Mouse (Mus musculus) liver, embryonic 13.5 days (tissue): Measurements from ENCODE around the gene Tff2. TPM values are rescaled to one million over a fixed set of nuclear protein-coding genes. Genes with fewer than 3 reads are reported as not detected.

Experiments
- ATAC-seq: fragments of 200-750 bp; cut with Nextera tagmentation; 2 replicates; pipeline ENCODE4 v1.8.0; 2017; ENCODE audit warnings: low read depth, mild to moderate bottlenecking, moderate number of reproducible peaks, moderate library complexity
- DNase-seq: peaks from one replicate; pipeline ENCODE4 v3.0.0; 2022
- H3K27ac ChIP-seq: fragments of 300-500 bp; sonication (generic); 2 replicates; pipeline ENCODE4 v1.5.1; 2015; ENCODE audit warnings: moderate library complexity, mild to moderate bottlenecking, inconsistent platforms
- H3K27me3 ChIP-seq: fragments of 300-500 bp; sonication (generic); 2 replicates; pipeline ENCODE4 v1.6.1; 2015; ENCODE audit warnings: mild to moderate bottlenecking, inconsistent platforms
- H3K36me3 ChIP-seq: fragments of 300-500 bp; sonication (generic); 2 replicates; pipeline ENCODE4 v1.6.1; 2015; ENCODE audit warnings: mild to moderate bottlenecking, inconsistent platforms
- H3K4me1 ChIP-seq: fragments of 300-500 bp; sonication (generic); replicated peaks from 2 replicates; pipeline ENCODE4 v1.6.1; 2015; ENCODE audit warnings: inconsistent platforms
- H3K4me2 ChIP-seq: fragments of 300-500 bp; sonication (generic); 2 replicates; pipeline ENCODE4 v1.6.1; 2015; ENCODE audit warnings: inconsistent platforms, mild to moderate bottlenecking, moderate library complexity
- H3K4me3 ChIP-seq: fragments of 300-500 bp; sonication (generic); replicated peaks from 2 replicates; pipeline ENCODE4 v1.5.1; 2015; ENCODE audit warnings: mild to moderate bottlenecking, inconsistent platforms
- H3K9ac ChIP-seq: fragments of 300-500 bp; sonication (generic); 2 replicates; pipeline ENCODE4 v1.6.1; 2015; ENCODE audit warnings: mild to moderate bottlenecking, inconsistent platforms
- H3K9me3 ChIP-seq: fragments of 300-500 bp; sonication (generic); replicated peaks from 2 replicates; pipeline ENCODE4 v1.6.1; 2016; ENCODE audit warnings: inconsistent platforms
- WGBS: fragments of 180-500 bp; shearing (Covaris S2); methylation state at CpG from one replicate; pipeline ENCODE4 v1.1.7; 2015; ENCODE audit not compliant: insufficient replicate concordance; 5-methylcytosine and 5-hydroxymethylcytosine counted together
- polyA plus RNA-seq: library from polyadenylated mRNA; unstranded; fragments of >200 nt; fragmentation: Nextera tagmentation; extraction: Ambion mirVana; gene quantifications from 2 replicates; pipeline ENCODE4 v1.2.1, GENCODE M21; 2015

Tff2 gene
- polyA plus RNA-seq, 1 experiment from 2014 or later: not detected

DNA sequence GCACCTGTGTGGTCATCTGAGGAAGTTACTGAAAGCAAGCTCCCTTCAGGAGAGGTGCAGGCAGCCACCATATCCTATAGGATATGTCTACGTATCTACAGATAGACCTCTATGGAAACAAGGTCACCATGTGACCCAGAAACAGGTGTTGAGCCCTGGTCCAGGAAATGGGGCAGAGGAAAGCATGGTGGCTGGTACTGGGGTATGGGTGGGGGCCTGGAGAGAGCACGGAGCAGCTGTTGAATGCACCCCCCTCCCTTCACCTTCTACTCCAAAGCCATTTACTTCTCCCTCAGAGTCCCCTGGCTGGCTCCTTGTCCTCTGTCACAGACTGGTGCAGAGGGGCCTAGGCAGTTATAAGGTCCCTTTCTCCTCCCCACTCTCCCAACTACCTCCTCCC is 19.7 kb upstream of the Tff2 start:
- no peak for DNase-seq
- no peak overlapping the region for H3K9ac ChIP-seq
- no peaks in the 10 kb centered on the region for H3K4me1 ChIP-seq
- H3K27me3 ChIP-seq: no peaks in the 10 kb centered on the region
- H3K36me3 ChIP-seq: no peaks in the 10 kb centered on the region
- WGBS: 54% methylated on average over 2 of the region's 2 CpGs
- no peak for ATAC-seq
- no peak overlapping the region for H3K4me2 ChIP-seq
- H3K27ac ChIP-seq: no peak overlapping the region
- H3K9me3 ChIP-seq: no peaks in the 10 kb centered on the region
- H3K4me3 ChIP-seq: no peak overlapping the region

DNA sequence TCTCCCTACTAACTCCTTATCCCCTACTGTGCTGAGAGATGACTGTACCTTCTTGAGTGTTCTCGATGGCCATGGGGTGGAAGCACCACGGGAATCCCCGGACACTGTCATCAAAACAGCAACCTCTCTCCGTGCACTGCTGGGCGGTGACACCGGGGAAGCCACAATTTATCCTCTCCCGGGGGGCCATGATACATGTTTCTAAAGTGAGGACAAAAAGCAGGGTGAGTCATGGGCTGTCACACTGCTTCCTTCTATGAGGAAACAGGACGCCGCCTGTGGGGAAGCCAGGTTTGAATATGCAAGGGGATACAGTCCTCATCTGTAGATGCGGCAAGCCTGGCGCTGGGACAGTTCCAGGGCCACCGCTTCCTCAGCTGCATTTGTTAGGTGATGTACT is 18.5 kb upstream of the Tff2 start:
- ATAC-seq: no peak
- no peaks in the 10 kb centered on the region for H3K9me3 ChIP-seq
- 51% methylated on average over 12 of the region's 12 CpGs for WGBS

DNA sequence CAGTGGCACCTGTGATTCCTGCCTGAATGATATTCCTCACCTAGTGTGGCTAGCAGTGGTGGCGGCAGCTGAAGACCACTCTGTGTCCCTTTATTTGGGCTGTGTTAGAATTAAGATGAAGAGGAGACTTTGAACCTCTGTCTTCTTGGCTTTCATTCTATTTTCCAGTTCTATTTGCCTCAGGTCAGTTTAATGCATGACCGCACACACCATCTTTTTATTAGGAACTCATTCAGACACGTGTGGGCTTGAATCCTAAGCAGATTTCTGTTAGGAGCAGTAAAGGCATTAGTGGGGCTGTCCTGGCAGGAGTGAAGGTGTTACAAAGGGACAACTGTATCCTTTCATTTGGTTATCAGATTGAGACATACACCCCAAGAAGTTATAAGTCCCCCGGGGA is 16.2 kb upstream of the Tff2 start:
- no peaks in the 10 kb centered on the region for H3K9me3 ChIP-seq
- no peak for DNase-seq
- H3K27ac ChIP-seq: no peak overlapping the region
- no peak overlapping the region for H3K4me2 ChIP-seq
- 71% methylated on average over 4 of the region's 4 CpGs for WGBS
- no peaks in the 10 kb centered on the region for H3K36me3 ChIP-seq
- no peaks in the 10 kb centered on the region for H3K27me3 ChIP-seq
- no peak overlapping the region for H3K9ac ChIP-seq
- ATAC-seq: no peak
- no peaks in the 10 kb centered on the region for H3K4me1 ChIP-seq
- H3K4me3 ChIP-seq: no peak overlapping the region

More for the DNA sequence above, 18.5 kb upstream of the Tff2 start:
- H3K4me1 ChIP-seq: no peaks in the 10 kb centered on the region
- H3K27ac ChIP-seq: no peak overlapping the region
- H3K4me2 ChIP-seq: no peak overlapping the region
- no peak overlapping the region for H3K4me3 ChIP-seq
- no peak overlapping the region for H3K9ac ChIP-seq
- H3K27me3 ChIP-seq: no peaks in the 10 kb centered on the region
- no peaks in the 10 kb centered on the region for H3K36me3 ChIP-seq
- DNase-seq: no peak

DNA sequence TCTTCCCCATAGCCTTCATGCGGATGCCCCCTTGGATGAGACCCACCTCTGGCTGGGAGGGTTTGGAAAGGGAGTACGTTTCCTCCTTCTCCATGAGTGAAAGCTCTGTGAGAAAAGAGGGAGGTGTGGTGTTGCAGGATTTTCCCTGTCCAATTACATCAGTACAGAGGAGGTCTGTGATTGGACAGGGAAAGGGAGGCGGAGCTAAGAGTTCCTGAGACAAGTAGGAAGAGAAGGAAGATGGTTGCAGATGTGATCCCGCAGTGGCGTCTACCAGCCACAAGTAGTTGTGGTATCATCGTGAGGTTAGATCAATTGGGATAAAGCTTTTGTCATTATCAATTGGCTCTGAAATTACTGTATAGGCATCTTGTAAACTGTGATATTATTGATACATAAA is 13.8 kb upstream of the Tff2 start:
- no peak overlapping the region for H3K4me2 ChIP-seq
- no peaks in the 10 kb centered on the region for H3K27me3 ChIP-seq
- WGBS: 74% methylated on average over 6 of the region's 6 CpGs
- H3K36me3 ChIP-seq: no peaks in the 10 kb centered on the region
- no peak overlapping the region for H3K9ac ChIP-seq
- H3K27ac ChIP-seq: no peak overlapping the region
- ATAC-seq (no peak), DNase-seq (no peak)
- no peak overlapping the region for H3K4me3 ChIP-seq
- no peaks in the 10 kb centered on the region; the same call in 1 of the 2 replicates for H3K4me1 ChIP-seq
- no peaks in the 10 kb centered on the region for H3K9me3 ChIP-seq

DNA sequence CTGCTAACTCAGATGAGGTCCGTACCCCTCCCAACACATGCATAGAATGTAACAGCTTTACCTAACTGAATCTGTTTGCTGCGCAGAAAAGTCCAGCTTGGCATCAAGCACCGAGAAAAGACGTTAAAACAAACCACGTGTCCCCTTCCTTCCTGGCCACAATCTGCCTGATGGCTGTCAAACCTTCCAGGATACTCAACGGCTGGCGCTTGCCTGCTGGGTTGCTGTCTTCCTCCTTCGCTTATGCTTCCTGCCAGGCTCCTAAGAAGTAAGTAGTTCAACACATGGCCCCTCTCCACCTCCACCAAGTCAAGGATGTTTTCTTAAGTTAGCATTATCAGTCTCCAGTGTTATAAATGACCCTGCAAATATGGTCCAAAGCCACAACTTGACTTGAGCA is 9.7 kb upstream of the Tff2 start:
- H3K36me3 ChIP-seq: no peaks in the 10 kb centered on the region
- ATAC-seq: no peak
- H3K9me3 ChIP-seq: no peaks in the 10 kb centered on the region
- no peak overlapping the region for H3K4me2 ChIP-seq
- H3K4me3 ChIP-seq: no peak overlapping the region
- no peak for DNase-seq
- H3K27me3 ChIP-seq: no peaks in the 10 kb centered on the region
- no peak overlapping the region for H3K9ac ChIP-seq
- no peaks in the 10 kb centered on the region; the same call in 1 of the 2 replicates for H3K4me1 ChIP-seq
- 15% methylated on average over 8 of the region's 8 CpGs for WGBS
- 0 out of 2 replicates have a peak overlapping the region, but pooled peaks have one; percentile 9 for H3K27ac ChIP-seq

DNA sequence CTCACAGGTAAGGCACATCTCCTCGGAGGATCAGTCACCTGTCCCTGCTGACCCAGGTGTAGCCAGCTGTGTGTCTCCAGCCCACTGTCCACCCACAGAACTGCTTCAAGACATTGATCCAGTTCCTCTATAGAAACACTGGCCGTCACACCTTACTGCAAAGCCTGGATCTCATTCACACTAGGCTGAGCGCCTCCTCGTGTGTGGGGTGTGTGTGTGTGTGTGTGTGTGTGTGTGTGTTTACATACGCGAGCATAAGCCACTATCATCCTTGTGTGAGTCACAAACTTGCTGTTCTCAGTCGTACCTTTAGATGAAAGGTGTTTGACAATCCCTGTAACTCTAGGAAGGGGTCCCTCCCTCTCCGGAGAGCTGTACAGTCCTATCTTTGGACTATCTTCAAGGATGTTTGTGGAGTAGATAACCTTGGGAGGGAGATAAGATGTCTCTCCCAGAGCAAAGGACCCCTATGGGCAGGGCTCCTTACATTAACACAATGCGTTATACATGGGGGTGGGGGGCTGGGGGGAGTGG is 9.0 kb upstream of the Tff2 start:
- Histone ChIP-seq H3K9ac (no peak overlapping the region), H3K27ac (no peak overlapping the region), H3K27me3 (no peaks in the 10 kb centered on the region), H3K36me3 (no peaks in the 10 kb centered on the region), H3K9me3 (no peaks in the 10 kb centered on the region), H3K4me3 (no peak overlapping the region), H3K4me1 (no peaks in the 10 kb centered on the region; the same call in 1 of the 2 replicates), H3K4me2 (no peak overlapping the region)
- DNase-seq: no peak
- WGBS: 50% methylated on average over 9 of the region's 9 CpGs
- ATAC-seq: no peak

DNA sequence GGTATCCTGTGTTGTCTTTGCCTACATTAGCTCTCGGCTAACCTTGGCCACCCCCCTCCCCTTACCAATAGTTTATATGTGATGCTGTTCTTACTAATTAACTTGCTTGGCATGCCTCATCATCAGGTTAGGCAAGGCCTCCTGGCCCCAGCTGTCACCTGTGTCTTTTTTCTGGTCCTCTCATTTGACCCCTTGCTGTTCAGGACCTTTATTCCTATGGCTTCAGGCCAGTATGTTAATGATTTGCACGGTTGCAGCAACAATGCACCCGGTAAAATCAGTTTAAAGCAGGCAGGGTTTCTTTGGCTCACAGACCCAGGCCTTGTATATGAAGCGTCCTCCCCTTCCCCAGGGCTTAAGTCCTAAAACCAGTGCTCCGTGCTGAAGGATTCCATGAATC is 8.4 kb upstream of the Tff2 start:
- H3K36me3 ChIP-seq: no peaks in the 10 kb centered on the region
- H3K4me1 ChIP-seq: no peaks in the 10 kb centered on the region; the same call in 1 of the 2 replicates
- H3K4me3 ChIP-seq: no peak overlapping the region
- H3K27me3 ChIP-seq: no peaks in the 10 kb centered on the region
- H3K9ac ChIP-seq: no peak overlapping the region
- DNase-seq (no peak), ATAC-seq (peak; percentile 51)
- no peaks in the 10 kb centered on the region for H3K9me3 ChIP-seq
- H3K27ac ChIP-seq: no peak overlapping the region
- H3K4me2 ChIP-seq: no peak overlapping the region
- WGBS: 52% methylated on average over 5 of the region's 5 CpGs

DNA sequence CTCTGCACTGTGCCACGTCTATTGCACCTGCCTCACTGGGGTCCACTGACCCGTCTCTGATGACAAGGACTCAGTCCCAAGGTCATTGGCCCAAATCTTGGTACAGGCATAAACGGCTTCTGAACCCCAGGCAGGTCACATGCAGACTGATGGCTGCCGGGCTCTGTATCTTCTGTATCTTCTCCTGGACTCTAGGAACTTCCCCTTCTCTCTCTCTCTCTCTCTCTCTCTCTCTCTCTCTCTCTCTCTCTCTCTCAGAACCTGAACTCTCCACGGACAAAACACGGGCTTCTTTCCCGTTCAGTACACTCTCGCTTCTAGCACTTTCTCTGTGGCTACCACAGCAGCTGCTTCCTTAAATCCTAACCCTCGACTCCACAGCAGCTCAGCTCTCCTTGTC is 1.9 kb upstream of the Tff2 start:
- Histone ChIP-seq H3K4me2 (no peak overlapping the region), H3K27ac (no peak overlapping the region), H3K27me3 (no peaks in the 10 kb centered on the region), H3K9ac (no peak overlapping the region), H3K4me3 (no peak overlapping the region), H3K36me3 (no peaks in the 10 kb centered on the region), H3K9me3 (no peaks in the 10 kb centered on the region), H3K4me1 (no peaks in the 10 kb centered on the region)
- ATAC-seq (no peak), DNase-seq (no peak)
- WGBS: 35% methylated on average over 9 of the region's 9 CpGs

DNA sequence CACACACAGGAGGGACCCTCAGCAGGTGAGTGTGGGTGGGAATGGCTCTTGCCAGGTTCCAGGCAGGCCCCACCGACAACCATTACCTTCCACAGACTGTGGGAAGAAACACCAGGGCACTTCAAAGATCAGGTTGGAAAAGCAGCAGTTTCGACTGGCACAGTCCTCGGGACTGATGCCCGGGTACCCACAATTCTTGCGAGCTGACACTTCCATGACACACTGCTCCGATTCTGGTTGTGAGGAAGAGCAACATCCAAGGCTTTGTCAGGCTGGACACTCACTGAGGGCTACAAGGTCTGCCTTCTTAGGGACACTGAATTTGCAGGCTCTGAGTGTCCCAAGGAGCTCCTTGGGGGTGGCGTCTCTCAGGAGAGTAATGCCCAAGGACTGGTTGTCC is 2.0 kb downstream of the Tff2 start:
- Histone ChIP-seq H3K9ac (no peak overlapping the region), H3K27ac (no peak overlapping the region), H3K4me1 (no peaks in the 10 kb centered on the region), H3K27me3 (no peaks in the 10 kb centered on the region), H3K9me3 (no peaks in the 10 kb centered on the region), H3K4me2 (no peak overlapping the region), H3K36me3 (no peaks in the 10 kb centered on the region), H3K4me3 (no peak overlapping the region)
- WGBS: 75% methylated on average over 7 of the region's 7 CpGs
- no peak for ATAC-seq
- DNase-seq: no peak

DNA sequence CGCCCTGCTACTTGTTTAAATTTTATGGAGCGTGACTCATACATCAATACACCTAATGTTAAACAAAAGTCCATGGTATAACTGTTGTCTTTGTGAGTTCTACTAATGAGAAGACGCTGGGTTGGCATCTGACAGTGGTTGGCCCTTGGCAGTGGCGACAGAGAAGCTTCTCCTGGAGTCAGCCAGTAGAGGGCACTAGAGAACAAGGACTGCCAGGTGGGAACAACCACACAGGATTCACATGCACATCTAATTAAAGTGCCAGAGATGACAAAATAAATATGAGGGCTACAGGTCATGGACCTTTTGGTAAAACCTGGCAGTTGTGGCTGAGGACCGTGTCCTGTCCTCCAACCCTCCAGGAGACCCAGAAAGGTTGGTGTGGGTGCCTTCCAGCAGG is 5.7 kb downstream of the Tff2 start:
- H3K4me1 ChIP-seq: peaks cover 8% of the 10 kb centered on the region; the same call in 1 of the 2 replicates
- no peak overlapping the region for H3K4me2 ChIP-seq
- WGBS: 15% methylated on average over 5 of the region's 5 CpGs
- no peak overlapping the region for H3K4me3 ChIP-seq
- no peak overlapping the region for H3K9ac ChIP-seq
- H3K9me3 ChIP-seq: no peaks in the 10 kb centered on the region
- H3K27ac ChIP-seq: no peak overlapping the region
- peak; percentile 48 for DNase-seq
- no peaks in the 10 kb centered on the region for H3K36me3 ChIP-seq
- no peaks in the 10 kb centered on the region for H3K27me3 ChIP-seq
- no peak for ATAC-seq

DNA sequence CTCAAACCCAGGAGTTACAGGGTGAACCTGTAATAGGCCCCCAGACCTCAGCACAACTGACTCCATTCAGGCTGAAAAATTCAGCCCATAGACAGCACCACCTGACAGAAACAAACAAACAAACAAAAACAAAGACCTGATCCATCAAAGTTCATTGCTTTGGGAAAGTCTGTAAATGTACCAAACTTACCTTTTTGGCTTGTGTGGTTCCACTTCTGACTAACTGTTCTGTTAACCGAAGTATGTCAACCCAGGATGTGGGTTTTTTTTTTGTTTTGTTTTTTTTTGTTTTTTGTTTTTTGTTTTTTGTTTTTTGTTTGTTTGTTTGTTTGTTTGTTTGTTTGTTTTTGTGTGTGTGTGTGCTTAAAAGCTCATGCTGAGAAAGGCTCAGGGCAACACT is 7.3 kb downstream of the Tff2 start:
- Histone ChIP-seq H3K4me2 (no peak overlapping the region), H3K27ac (no peak overlapping the region), H3K9me3 (no peaks in the 10 kb centered on the region), H3K9ac (no peak overlapping the region), H3K36me3 (no peaks in the 10 kb centered on the region), H3K4me3 (no peak overlapping the region), H3K4me1 (peaks cover 8% of the 10 kb centered on the region; the same call in 1 of the 2 replicates), H3K27me3 (no peaks in the 10 kb centered on the region)
- 52% methylated on average over 1 of the region's 1 CpGs for WGBS
- ATAC-seq: no peak
- no peak for DNase-seq

DNA sequence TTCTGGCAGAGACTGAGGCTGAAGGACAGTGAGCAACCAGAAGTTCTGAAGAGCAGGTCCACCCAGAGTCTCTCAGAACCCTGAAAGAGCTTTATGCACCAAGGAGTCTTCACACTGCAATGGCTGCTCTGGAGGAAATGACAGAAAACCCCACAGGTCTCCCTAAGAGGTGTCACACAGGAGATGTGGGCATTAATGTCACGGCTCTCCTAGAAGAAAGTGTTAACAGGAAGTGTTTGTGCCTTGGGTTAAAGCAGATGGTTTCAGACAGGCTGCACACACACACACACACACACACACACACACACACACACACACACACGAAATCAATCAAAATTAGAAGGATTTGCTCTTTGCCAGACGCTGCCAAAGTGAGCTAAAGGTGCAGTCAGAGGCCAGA is 7.8 kb downstream of the Tff2 start:
- ATAC-seq: no peak
- peaks cover 8% of the 10 kb centered on the region; the same call in 1 of the 2 replicates for H3K4me1 ChIP-seq
- no peaks in the 10 kb centered on the region for H3K36me3 ChIP-seq
- H3K27ac ChIP-seq: no peak overlapping the region
- H3K9me3 ChIP-seq: no peaks in the 10 kb centered on the region
- DNase-seq: no peak
- H3K4me2 ChIP-seq: no peak overlapping the region
- no peak overlapping the region for H3K9ac ChIP-seq
- 27% methylated on average over 3 of the region's 3 CpGs for WGBS
- H3K4me3 ChIP-seq: no peak overlapping the region
- H3K27me3 ChIP-seq: no peaks in the 10 kb centered on the region
